Mouse (Mus musculus) right cerebral cortex, adult 18-20 months (tissue): ENCODE measurements around the gene Folr2.

Source experiments
- DNase-seq: peaks from one replicate; pipeline ENCODE4 v3.0.0; 2022; ENCODE audit warnings: mixed read lengths

The Folr2 gene

DNA sequence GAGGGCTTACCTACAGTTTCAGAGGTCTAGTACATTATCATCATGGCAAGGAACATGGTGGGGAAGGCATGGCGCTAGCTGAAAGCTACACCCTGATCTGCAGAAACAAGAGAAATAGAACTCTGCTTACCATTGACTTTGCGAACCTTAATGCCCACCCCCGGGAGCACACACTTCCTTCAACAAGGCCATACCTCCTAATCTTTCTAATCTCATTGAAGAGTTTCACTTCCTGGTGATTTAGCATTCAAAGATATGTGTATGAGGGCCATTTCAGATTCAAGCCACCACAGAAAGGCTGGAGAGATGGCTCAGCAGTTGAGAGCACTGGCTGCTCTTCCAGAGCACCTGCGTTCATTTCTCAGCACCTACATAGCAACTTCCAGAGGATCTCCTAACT is at the start of gene Folr2:
TSS of gene Folr2 (minus strand) at position 101 of the 400 bp plus-strand sequence.
- no peak for DNase-seq

DNA sequence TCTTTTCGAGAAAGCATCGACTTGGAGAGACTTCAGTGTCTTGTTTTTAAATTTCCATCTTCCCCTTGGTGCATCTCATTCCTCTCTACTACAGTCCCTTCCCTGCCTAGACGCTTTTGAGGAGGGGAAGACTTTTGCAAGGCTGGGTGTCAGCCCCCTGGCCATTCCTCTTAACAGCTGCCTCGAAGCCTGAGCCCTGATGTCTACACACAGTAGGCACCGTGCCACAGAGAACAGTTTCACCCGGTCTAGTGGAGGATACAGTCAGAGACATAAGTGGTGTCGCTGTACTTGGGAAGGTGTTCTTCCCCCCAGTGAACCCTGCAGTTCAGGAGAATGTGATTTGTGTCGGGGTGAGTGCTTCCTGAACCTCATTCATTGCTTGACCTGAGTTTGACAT is 49.7 kb upstream of the Folr2 start:
- no peak for DNase-seq

DNA sequence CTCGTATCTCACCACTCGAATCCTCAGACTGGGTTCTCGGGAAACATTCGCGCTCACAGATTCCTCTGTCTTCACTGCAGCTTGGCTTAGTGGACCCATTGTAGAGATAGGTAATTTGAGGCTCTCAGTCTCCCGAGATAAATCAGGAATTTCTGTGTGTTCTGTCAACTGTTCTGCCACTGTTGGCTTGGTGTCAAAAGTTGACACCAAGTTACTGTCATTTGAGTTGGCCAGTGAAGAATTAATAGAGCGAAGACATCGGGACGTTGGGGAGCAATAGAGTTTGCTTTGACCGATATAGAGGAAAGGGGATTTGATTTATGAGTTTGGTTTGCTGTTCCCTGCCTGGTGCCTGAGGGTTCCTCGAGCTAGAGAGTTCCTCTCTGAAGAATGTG is 49.3 kb upstream of the Folr2 start, which contains the start of gene Tomt:
TSS of gene Tomt (minus strand) at position 73 of the 395 bp plus-strand sequence.
- no peak for DNase-seq

DNA sequence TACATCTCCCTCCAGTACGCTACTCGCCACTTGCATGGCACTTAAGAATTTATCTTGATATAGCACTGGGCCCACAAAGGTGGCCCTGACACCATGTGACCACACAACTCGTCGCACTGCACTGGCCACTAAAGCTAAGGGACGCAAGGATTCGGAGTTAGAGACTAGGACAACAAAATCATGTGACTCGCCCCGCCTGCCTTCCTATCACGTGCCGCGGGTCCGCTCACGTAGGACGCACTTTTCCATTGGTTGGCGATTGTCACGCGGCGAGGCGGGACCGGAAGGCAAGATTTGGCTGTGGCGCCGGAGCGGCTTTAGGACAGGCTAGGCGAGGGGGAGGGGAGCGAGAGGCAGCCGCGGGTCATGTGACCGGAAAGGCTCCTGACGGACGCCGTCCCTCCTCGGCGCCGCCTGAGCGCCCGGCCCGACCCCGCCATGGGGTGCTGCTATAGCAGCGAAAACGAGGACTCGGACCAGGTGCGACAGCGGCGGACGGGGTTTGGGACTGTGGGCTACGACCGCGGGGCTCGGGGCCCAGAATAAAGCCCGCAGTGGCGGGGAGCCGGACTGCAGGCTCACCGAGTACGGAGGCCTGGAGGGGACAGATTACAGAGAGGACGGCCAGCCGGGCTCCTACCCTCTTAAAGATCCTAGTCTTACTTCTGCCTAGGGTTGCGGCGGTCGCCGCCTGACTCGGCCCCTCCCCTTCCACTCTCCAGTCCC is 48.7 kb upstream of the Folr2 start, which contains the start of gene Lamtor1:
TSS of gene Lamtor1 (plus strand) at position 344 of the 726 bp plus-strand sequence.
- DNase-seq, result peak; percentile 100

DNA sequence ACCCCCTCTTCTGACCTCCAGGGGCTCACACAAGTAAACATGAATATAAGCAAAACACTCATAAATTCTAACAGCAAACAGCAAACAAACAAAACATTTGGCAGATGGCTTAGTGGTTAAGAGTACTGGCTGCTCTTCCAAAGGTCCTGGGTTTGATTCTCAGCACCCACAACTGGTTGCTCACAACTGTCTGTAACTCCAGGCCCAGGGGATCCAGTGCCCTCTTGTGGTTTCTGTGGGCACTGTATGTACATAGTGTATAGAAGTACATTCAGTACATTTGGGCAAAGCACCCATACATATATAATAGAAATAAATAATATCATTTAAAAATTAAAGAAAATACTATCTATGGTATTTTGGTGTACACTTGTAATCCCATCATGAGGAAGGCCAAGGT is 45.9 kb upstream of the Folr2 start:
- DNase-seq, result no peak

GRCm38 (mm10) chr7:101901969-101902368 is 45.0 kb upstream of the Folr2 start:
- DNase-seq, result no peak

DNA sequence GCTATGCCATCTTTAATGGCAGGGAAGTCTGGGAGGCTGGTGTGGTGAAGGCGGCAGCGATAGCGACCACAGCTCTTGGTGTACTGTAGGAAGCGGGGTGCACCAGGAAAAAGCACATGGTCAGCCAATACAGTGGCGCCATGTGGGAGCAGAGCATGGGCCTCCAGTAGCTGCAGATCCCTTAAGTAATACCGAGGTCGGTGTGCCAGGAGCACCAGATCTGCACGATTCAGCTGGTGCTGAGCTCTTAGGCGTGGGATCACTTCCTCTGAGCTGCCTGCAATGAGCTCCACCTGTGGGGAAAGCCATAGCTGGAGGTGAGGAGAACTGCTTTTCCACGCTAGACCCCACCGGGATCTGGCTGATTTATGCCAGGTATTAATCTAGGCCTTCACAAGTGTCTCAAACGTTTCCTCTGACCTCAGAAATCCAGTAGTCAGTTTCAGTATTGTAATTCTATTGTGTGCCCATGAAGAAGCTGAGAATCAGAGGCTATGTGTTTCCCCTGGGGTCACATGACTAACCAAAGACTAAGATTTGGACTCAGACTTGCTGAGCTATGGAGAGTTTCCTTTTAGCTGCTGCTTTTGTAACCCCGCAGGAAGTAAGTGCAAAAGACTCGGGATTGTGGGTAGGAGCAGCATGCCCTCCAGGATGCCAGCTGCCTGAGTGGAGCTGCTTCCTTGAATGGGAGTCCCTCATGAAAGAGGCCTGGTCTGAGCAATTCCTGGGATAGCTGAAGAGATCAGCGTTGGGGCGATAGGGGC is 43.5 kb upstream of the Folr2 start:
- DNase-seq, result no peak

DNA sequence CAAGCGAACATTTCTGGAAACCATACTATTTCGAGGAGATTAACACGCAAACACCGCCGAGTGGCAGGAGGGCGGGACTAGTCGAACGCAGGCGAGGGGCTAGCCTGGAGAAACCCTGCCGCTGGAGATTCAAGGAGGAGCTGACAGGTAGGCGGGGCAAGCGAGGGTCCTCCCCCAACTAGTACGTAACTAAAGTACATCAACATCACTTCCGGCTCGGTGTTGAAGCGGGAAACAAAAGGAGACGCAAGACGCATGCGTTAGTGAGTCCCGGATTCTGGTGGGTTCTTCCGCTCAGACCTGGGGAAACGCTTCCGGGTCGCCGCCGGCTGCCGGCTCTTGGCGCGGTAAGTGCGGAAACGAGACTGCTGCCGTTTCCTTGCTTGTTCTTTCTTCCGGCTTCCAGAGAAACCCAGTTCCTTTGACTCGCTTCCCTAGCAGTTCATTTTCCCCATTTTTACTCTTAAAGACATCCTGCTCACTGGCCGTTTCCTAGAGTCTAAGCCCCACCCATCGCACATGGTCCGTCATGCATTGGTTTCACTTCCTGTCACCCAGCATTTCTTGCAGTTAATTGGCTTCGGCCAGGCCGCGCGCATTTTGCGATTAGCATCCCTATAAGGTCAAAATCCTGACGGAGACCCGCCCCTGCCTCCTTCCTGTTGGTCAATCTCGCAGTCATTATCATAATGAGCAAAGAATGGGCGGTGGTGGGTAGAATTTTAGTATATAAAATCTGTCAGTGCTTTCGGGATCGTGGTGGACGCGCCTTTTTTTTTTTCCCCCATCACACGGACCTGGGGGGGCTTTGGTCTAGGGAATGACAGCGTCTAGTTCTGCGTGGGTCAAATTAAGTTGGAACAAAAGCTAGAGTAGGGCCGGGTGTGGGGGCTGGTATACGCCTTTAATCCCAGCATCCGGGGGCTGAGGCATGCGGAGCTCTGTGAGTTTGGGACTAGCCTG is 39.4 kb upstream of the Folr2 start:
- peak; percentile 99 for DNase-seq

GRCm38 (mm10) chr7:101895695-101896094 is 38.7 kb upstream of the Folr2 start:
- no peak for DNase-seq

- no peak for DNase-seq
Observed at GRCm38 (mm10) chr7:101888460-101888859, 31.5 kb upstream of the Folr2 start.

GRCm38 (mm10) chr7:101886274-101886673 is 29.3 kb upstream of the Folr2 start:
- no peak for DNase-seq

GRCm38 (mm10) chr7:101884160-101884559 is 27.2 kb upstream of the Folr2 start:
- no peak for DNase-seq

DNA sequence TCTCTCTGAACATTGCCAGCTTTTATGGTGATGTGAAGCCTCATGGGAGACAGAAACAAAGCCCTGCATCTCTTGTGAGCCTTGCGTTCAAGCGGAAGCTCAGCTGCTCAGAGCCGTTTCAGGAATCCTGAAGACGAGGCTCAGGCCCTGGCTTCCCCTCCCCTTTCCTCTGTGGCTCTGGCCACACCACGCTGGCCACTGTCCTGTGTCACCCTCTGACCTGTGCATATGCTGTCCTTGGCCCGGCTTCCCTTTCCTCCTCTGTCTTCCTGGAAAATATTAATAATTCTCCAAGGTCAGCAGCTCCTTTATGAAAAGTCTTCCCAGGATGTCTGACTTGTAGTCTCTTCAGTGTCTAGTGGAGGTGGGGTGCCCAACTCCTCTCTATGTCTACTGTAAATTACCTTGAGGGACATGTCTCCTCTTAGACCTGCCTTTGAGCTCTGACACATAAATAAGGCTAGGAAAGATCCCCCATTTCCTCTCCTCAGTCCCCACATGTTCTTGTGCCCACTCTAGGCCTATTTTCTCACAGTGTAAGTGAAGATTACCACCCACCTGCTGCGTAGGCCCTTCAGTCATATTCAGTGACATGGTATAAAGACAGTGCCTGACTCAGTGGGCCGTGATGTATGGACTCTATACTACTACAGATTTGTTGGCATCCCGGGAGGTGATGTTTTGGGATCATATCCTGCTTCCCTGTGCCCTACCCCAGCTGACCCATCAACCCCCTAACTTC is 25.6 kb upstream of the Folr2 start:
- DNase-seq, result no peak

DNA sequence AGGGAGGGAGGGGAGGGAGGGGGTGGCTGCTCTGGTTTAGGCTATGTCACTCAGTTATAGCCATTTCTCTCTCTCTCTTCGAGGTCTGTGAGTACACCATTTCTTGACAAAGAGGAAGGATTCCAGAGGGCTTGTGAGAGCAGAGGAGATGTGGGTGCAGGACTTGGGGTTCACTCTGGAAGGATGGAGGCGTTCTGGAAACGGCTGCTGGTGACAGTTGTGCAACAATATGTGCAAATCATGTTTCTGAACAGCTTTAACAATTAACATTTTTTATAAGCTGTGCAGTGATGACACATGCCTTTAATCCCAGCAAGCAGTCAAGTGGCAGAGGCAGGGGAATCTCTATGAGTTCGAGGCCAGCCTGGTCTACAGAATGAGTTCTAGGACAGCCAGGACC is 23.9 kb upstream of the Folr2 start:
- no peak for DNase-seq

- no peak for DNase-seq
Observed at GRCm38 (mm10) chr7:101875978-101876377, 19.0 kb upstream of the Folr2 start.

- no peak for DNase-seq
Observed at GRCm38 (mm10) chr7:101871296-101871695, 14.3 kb upstream of the Folr2 start.

- DNase-seq, result no peak
Observed at GRCm38 (mm10) chr7:101870629-101871028, 13.6 kb upstream of the Folr2 start, which contains the start of gene Folr1. Folr1 (minus strand) TSS chr7:101870788.

DNA sequence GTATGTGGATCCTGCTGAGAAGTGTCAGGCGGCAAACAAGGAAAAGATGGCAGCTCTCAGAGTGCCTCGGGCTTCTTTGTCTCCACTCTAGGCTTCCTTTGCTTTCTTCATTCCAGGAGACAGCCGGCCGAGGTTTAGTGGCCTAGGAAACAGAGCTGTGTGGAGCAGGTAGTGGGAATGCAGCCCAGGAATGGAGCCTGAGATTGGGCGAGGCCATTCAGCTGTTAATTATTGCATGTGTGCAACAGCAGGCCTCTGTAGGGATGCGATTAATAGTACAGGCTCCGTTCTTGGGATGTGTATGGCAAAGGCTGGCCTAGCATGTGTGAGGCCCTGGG is 12.1 kb upstream of the Folr2 start:
- no peak for DNase-seq

DNA sequence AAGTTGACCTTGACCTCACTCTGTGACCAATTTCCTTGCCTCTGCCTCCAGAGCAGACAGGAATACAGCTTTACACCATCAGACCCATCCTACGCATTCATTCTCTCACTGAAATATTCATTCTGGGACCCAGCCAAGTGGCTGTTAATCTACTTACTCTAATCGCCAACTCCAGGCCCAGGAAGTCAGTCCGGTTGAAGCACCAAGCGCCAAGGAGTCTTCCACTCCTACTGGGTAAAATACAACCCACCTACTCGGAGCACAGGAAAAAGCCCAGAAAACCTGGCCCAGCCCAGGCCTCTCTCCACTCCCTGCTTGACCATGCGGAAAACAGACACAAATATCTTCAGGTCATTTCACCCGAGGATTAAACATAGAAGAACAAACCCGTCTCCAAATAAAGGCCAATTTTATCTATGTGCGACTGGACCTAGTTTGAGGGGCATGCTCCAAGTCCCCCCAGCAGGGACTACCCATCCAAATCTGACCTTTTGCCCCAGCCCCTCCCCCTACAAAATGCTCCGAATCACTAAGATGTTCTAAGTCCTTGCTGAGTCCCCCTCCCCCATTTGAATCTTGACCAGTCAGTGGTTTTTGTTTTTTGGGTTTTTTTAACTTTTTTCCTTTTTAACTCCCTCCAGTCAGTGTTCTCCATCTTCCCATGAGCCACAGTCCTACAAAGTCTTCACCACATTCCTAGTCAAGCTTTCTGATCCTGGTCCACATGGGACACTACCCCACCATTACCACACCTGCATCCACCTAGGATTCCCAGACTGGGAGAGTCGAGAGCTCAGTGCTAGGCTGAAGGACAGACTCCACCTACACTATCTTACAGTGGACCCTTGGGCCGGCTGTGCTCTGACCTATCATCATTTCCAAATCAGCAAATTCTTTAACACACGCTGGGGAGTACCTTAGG is 11.5 kb upstream of the Folr2 start:
- no peak for DNase-seq

DNA sequence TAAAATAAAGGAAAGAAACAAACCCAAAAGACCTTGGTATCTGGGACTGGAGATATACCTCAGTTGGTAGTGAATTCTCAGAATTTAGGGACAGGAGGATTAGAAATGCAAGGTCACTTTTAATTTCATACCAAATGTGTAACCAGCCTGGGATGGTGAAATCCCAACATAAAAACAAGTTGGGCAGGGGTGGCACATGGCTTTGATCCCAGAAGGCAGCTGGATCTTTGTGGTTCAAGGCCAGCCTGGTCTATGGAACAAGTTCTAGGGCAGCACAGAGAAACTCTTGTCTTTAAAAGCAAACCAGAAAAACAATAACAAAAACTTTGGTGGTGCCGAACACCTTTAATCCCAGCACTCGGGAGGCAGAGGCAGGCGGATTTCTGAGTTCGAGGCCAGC is 10.5 kb upstream of the Folr2 start:
- DNase-seq, result no peak
